Mouse (Mus musculus) brain, embryonic 14.5 days (tissue): ENCODE measurements around the gene Vta1.

Source experiments
- CTCF ChIP-seq: fragments of 200-500 bp; IDR thresholded peaks from 2 replicates; pipeline ENCODE4 v1.5.1; 2012; ENCODE audit warnings: inconsistent platforms, mild to moderate bottlenecking, moderate library complexity, borderline replicate concordance; ENCODE audit not compliant: insufficient read depth, insufficient read length; ENCODE audit errors: extremely low read depth
- POLR2A ChIP-seq: fragments of 200-500 bp; IDR thresholded peaks from 2 replicates; pipeline ENCODE4 v1.6.1; 2012; ENCODE audit warnings: mild to moderate bottlenecking, inconsistent platforms, borderline replicate concordance; ENCODE audit not compliant: poor library complexity, insufficient read depth, insufficient read length, severe bottlenecking; ENCODE audit errors: extremely low read depth

DNA sequence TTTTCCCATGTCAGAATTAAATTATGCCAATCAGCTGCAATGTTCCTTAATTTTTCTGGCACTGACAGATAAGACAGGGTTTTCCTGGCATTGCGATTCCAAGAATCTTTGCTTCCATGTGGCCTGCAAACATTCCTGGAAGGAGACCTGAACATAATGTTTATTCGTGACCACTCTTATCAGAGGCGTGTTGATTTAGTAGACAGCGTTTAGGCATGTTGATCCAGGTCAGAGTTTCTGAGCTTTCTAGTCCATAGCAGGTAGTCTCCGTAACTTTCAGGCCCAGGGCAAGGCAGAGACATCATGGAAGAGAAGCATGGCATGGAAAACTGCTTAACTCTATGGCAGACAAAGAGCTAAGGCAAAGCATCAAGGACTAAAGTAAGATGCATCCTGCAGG is 97.8 kb downstream of the Vta1 start:
- TF ChIP-seq CTCF (no peak), POLR2A (no peak)
